Mouse (Mus musculus): Measurements from ENCODE around the gene Col28a1.

GRCm38 (mm10) chr6:7969376-7969775, 223.0 kb downstream of the Col28a1 start:
- TF ChIP-seq CTCF (conservative IDR thresholded peaks at IDR 0.05; ENCODE audit: low read length) (no peak), POU5F1 (IDR thresholded peaks at IDR 0.05; ENCODE audit: borderline replicate concordance, low read length) (no peak), NANOG (IDR thresholded peaks at IDR 0.05; ENCODE audit: borderline replicate concordance, low read length) (no peak)
